Mouse (Mus musculus) lung, adult 2 months (tissue): Measurements from ENCODE around the gene Dap.

Source experiments
- CTCF ChIP-seq: fragments of 200-500 bp; IDR thresholded peaks from 2 replicates; pipeline ENCODE4 v1.5.1; 2011; ENCODE audit warnings: mild to moderate bottlenecking, low read length, control low read depth; ENCODE audit not compliant: insufficient read depth
- POLR2A ChIP-seq: fragments of 200-500 bp; IDR thresholded peaks from 2 replicates; pipeline ENCODE4 v1.6.1; 2011; ENCODE audit warnings: low read depth, mild to moderate bottlenecking, control low read depth, low read length, borderline replicate concordance; ENCODE audit errors: extremely low read depth

DNA sequence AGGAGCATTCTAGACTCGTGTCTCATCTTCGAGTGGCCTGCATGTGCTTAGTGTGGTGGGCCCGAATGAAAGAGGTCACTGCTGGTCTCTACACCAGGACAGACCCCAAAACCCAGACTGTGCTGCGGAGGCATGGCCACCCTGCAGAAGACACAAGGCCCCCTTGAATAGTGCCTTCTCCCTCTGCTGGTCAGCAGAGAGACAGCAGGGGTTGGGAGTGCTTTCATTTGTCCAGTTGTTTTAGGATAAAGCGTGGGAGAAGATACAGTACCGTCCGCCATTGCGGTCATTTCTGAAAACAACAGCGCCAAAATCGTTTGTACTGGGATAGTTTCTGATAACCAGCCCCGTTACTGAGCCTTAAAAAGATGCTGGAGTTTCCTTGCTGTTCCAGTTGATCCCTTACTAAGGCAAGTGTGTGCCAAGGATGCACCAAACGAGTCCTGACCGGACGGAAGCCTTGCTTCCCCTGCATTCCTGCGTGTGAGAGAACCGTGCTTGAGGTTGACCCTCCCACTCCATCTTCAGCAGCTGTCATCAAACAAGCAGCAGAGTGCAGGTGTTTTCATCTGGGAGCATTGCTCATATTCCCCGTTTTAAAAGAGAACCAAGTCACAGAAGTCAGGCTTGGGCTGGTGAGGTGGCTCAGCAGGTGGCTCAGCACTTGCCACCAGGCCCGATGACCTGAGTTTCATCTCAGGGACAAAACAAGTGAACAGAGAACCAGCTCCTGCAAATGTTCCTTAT lies 34.8 kb downstream of the Dap start:
- TF ChIP-seq CTCF (peak; percentile 51), POLR2A (no peak)
